Mouse (Mus musculus) lung, adult 2 months (tissue): ENCODE results near the gene Dusp1.

Experiments
- CTCF ChIP-seq: fragments of 200-500 bp; IDR thresholded peaks from 2 replicates; pipeline ENCODE4 v1.5.1; 2011; ENCODE audit warnings: mild to moderate bottlenecking, low read length, control low read depth; ENCODE audit not compliant: insufficient read depth
- POLR2A ChIP-seq: fragments of 200-500 bp; IDR thresholded peaks from 2 replicates; pipeline ENCODE4 v1.6.1; 2011; ENCODE audit warnings: low read depth, mild to moderate bottlenecking, control low read depth, low read length, borderline replicate concordance; ENCODE audit errors: extremely low read depth

DNA sequence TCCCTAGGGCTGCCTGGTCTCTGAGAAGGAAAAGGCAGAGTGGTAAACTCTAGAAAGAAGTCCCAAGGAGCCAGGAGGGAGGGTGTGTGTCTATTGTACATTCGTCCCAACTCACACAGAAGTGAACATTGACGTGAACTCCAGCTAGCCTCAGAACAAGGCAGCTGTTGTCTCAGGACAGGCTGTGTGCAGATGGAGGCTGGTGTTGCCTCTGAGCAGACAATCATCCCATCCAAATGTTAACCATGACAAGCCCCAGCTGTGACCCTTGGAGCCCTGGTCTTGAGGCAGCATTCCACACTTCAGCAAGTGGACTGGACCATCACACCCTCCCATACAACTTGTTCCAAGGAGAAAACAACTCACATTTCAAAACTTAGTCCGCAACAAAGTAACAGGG is 69.7 kb downstream of the Dusp1 start:
- TF ChIP-seq CTCF = no peak
- 0 out of 2 replicates have a peak, but pooled peaks have one; percentile 8 for TF ChIP-seq POLR2A
